Mouse (Mus musculus) hindbrain, embryonic 10.5 days (tissue): ENCODE measurements at regions not wholly inside any gene's neighbourhood (a gene's known extent, or its start where the extent isn't known, plus 50 kb on each side); places are given as distances from the start of the nearest gene placed in this dataset.
A peak's percentile ranks its signal among the peaks of the same experiment; 100 is the strongest.

ENCODE experiments used
- DNase-seq: peaks from one replicate; pipeline ENCODE4 v3.0.0-alpha.2; 2017; ENCODE audit warnings: low spot score
- H3K27ac ChIP-seq: fragments of 300-500 bp; sonication (generic); 2 replicates; pipeline ENCODE4 v1.5.1; 2016; ENCODE audit warnings: mild to moderate bottlenecking, moderate library complexity
- H3K27me3 ChIP-seq: fragments of 300-500 bp; sonication (generic); 2 replicates; pipeline ENCODE4 v1.6.1; 2016; ENCODE audit warnings: mild to moderate bottlenecking; ENCODE audit not compliant: poor library complexity, insufficient read depth, severe bottlenecking
- H3K36me3 ChIP-seq: fragments of 300-500 bp; sonication (generic); 2 replicates; pipeline ENCODE4 v1.6.1; 2016; ENCODE audit warnings: mild to moderate bottlenecking, moderate library complexity
- H3K4me1 ChIP-seq: fragments of 300-500 bp; sonication (generic); replicated peaks from 2 replicates; pipeline ENCODE4 v1.6.1; 2016; ENCODE audit warnings: mild to moderate bottlenecking
- H3K4me3 ChIP-seq: fragments of 300-500 bp; sonication (generic); 2 replicates; pipeline ENCODE4 v1.5.1; 2016; ENCODE audit warnings: mild to moderate bottlenecking, moderate library complexity
- H3K9me3 ChIP-seq: fragments of 300-500 bp; sonication (generic); 2 replicates; pipeline ENCODE4 v1.6.1; 2016; ENCODE audit warnings: mild to moderate bottlenecking, moderate library complexity
- WGBS: fragments of 180-500 bp; shearing (Covaris S2); methylation state at CpG from one replicate; pipeline ENCODE4 v1.1.7; 2016; 5-methylcytosine and 5-hydroxymethylcytosine counted together

DNA sequence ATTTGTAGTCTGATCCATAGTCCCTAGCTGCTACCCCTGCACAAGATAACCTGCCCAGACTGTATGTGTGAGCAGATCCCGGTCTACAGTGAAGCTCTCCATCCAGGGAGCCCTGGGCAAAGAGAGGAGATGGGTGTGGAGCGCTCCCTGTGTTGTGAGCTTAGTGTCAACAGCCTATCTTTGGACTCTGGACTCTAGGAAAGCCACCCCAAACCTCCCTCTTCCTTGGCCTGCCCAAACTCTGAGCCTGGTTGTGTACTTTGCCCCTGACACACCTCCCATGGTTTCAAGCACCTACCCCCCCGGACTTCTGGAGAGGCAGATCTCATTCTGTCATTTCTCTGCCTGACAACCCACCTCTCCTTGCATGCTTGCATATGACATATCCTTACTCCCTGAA, 110.9 kb upstream of the Haao start:
- DNase-seq = no peak
- H3K4me3 ChIP-seq = no peak overlapping the region
- WGBS = 79% methylated on average over 3 of the region's 3 CpGs
- H3K9me3 ChIP-seq = no peaks in the 10 kb centered on the region
- H3K27me3 ChIP-seq = 0 out of 2 replicates have a peak, but pooled peaks cover 16% of the 10 kb centered on the region
- H3K4me1 ChIP-seq = peaks cover 92% of the 10 kb centered on the region
- H3K36me3 ChIP-seq = no peaks in the 10 kb centered on the region
- H3K27ac ChIP-seq = peak overlapping the region; percentile 96

DNA sequence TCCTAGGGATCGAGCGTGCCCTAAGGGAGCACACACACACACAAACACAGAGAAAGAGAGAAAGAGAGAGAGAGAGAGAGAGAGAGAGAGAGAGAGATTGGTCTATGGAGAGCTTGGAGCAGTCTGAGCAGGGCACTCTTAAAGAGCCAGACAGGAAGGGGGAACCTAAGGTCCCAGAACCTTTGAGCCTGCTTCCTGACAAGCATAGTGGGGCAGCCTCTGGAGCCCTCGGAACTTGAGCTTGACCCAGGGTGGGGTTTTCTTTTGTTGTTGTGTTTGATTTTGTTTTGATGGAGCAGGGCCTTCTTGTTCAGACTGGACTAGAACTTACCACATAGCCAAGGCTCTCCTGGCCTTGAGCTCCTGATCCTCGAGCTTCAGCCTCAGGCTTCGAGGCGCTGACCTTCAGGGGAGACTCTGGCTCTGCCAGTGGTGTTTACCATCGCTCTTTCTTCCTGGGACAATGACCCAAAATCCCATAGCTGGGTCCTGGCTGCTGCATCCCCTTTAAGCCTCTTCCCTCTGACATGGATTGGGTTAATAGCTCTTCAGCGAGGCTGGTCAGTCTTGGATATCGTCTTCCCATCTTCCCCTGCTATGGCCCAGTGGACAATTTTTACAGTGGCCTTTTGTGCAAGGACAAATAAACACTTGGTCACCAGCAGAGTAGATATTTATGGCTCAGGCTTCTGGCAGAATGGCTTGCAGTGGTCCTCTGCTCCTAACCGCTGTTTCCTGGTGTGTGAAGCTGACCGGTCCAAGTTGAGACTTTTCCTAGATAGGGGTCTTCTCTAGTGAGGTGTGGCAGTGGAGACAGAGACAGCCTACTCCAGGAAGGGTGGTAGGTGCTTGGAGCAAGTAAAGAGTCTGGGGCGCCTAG, 110.1 kb upstream of the Haao start:
- H3K27ac ChIP-seq = peak overlapping the region; percentile 96
- WGBS = 65% methylated on average over 12 of the region's 12 CpGs
- 0 out of 2 replicates have a peak, but pooled peaks cover 12% of the 10 kb centered on the region for H3K27me3 ChIP-seq
- H3K36me3 ChIP-seq = no peaks in the 10 kb centered on the region
- H3K4me3 ChIP-seq = no peak overlapping the region
- peaks cover 92% of the 10 kb centered on the region for H3K4me1 ChIP-seq
- DNase-seq = no peak
- H3K9me3 ChIP-seq = no peaks in the 10 kb centered on the region

DNA sequence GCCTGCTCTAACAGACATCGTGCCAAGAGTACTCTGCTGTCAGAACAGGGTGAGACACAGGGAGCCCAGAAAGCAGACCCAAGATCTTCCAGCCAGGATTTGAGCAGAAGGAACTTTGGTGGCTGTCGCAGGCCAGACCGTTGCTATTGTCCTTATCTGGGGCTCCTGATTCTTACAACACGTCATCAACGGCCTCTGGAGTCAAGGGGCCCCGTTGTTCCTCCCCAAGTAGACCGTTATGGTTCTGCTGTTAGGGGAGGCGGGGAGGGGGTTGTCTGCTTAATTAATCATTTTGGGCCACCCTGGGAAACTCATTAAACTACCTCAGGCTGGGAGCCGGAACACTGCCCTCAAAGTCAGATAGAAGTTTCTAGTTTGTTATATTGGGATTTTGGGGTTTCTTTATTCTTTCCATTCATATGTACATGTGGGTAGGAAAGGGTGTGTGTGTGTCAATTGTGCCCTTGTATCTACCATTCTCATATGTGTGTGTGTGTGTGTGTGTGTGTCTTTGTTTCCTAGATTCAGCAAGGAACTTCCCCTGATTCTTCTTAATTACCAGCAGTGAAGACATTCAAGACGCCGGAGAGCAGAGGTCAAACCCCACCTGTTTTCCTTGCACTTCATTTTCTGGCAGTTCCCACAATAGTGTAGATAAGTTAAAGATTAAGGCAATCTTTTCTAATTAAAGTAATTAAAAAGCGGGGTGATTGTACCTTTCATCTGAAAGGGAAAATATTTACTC, 109.2 kb upstream of the Haao start:
- Histone ChIP-seq H3K36me3 (no peaks in the 10 kb centered on the region), H3K4me1 (peaks cover 88% of the 10 kb centered on the region), H3K27me3 (0 out of 2 replicates have a peak, but pooled peaks cover 12% of the 10 kb centered on the region), H3K27ac (peak overlapping the region; percentile 96), H3K4me3 (no peak overlapping the region), H3K9me3 (no peaks in the 10 kb centered on the region)
- DNase-seq = no peak
- 62% methylated on average over 12 of the region's 12 CpGs for WGBS

DNA sequence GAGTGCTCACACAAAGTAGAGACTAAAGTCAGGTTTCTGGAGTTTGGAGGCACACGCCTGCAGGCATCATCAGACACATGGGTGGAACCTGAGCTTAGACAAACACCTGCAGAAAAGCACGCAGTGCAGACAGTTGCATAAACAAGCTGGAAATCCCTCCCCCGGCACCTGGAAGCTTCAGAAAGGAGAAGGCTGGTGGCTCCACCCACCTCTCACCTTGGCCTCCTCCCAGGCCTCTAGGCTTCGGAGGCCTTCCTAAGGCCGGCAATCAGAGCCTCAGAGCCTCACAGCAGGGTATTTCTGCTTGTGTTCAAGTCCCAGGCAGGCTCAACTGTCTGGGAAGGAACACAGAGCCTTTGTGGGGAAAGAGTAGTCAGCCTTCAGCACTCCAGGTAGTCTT, 108.2 kb upstream of the Haao start:
- Histone ChIP-seq H3K36me3 (no peaks in the 10 kb centered on the region), H3K27me3 (0 out of 2 replicates have a peak, but pooled peaks cover 12% of the 10 kb centered on the region), H3K4me1 (peaks cover 84% of the 10 kb centered on the region), H3K4me3 (no peak overlapping the region), H3K9me3 (no peaks in the 10 kb centered on the region), H3K27ac (peak overlapping the region; percentile 96)
- 49% methylated on average over 5 of the region's 5 CpGs for WGBS
- DNase-seq = no peak

DNA sequence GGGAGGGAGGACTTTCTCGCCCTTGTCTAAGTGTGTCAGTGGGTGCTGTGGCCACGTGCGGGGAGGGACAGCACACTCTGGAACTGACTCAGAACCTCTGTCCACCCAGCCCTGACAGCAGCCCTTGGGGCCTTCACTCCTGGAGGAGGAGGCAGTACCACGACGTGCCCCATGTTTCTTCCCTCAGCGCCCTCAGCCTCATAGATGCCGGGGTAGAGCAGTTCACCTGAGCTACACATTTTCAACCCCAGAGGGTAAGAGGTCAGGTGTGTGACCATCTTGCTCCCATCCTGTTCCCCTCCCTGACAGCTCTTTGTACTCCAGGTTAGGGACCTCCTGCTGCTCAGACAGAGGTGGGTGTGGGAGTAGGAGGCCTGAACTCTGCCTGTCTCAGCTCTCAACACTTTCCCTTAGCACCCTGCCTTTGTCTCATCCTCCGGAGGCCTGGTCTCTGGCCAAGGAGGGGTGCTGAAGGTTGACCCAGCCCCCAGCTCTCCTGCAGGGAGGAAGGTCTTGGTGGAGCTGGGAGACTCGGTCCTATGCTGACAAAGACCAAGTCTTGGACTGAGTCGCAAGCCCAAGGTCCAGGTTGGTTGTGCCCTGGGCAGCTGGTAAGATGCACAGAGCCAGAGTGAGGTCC, 107.4 kb upstream of the Haao start:
- WGBS = 60% methylated on average over 10 of the region's 10 CpGs
- H3K9me3 ChIP-seq = no peaks in the 10 kb centered on the region
- peak overlapping the region; percentile 96 for H3K27ac ChIP-seq
- peaks cover 84% of the 10 kb centered on the region for H3K4me1 ChIP-seq
- DNase-seq = no peak
- H3K27me3 ChIP-seq = 0 out of 2 replicates have a peak, but pooled peaks cover 12% of the 10 kb centered on the region
- peak overlapping the region; percentile 18; the same call in 1 of the 2 replicates for H3K4me3 ChIP-seq
- H3K36me3 ChIP-seq = no peaks in the 10 kb centered on the region

DNA sequence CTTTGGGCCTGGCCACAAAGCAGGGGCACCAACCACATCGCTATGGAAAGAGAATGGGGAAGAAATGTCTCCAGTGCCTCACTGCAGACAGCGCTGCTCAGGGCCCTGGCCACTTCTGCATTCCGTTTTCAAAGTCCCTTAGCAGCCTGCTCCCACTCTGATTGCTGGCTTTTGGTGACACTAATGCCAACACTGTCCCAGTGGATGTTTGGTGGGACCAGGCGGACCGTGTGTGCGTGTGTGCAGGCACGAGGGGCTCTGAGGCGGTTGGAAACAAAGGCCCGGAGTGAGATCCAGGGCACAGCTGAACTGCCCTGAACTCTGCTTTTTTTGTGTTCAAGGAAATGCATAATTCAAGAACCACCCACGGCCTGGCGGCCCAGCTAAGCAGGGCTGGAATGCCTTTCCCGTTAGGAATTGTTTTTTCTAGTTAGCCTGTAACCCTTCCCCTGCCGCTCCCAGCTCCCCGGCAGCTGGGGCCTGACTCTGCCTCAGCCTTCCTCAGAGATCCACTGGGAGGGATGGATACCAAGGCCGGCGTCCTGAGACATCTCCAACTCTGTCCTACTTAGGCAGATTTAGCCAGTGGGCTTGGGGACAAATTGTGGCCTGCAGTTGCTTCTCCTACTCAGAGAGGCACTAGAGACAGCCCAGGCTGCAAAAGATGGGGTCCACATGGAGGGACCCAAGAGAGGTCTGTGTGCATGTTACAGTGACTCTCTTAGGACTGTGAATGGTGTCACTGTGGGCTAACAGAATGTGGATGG, 106.7 kb upstream of the Haao start:
- no peaks in the 10 kb centered on the region for H3K36me3 ChIP-seq
- DNase-seq = peak; percentile 85
- no peaks in the 10 kb centered on the region for H3K9me3 ChIP-seq
- H3K27me3 ChIP-seq = 0 out of 2 replicates have a peak, but pooled peaks cover 12% of the 10 kb centered on the region
- peaks cover 82% of the 10 kb centered on the region for H3K4me1 ChIP-seq
- WGBS = 9% methylated on average over 16 of the region's 16 CpGs
- peak overlapping the region; percentile 96 for H3K27ac ChIP-seq
- H3K4me3 ChIP-seq = peak overlapping the region; percentile 18; the same call in 1 of the 2 replicates

DNA sequence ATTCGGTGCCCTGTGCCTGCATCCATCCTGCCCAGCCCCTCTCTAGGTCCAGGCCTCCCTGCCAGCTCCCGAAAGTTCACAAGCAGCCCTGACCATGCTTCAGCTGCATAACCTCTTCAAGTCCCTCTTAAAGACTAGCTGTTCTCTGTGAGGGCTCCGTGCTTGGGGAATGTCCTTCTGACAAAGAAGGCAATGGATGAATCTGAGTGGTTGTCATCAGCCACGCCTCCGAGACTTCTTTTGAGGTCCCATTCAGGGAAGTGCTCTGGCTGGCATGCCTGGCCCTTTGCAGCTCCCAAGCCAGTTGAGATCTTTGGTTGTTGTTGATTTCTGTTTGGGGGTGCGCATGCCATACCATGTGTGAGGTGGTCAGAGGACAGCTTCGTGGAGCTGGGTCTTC, 105.9 kb upstream of the Haao start:
- Histone ChIP-seq H3K27ac (peak overlapping the region; percentile 96), H3K4me3 (no peak overlapping the region), H3K27me3 (0 out of 2 replicates have a peak, but pooled peaks cover 7% of the 10 kb centered on the region), H3K9me3 (no peaks in the 10 kb centered on the region), H3K4me1 (peaks cover 74% of the 10 kb centered on the region), H3K36me3 (no peaks in the 10 kb centered on the region)
- peak; percentile 56 for DNase-seq
- WGBS = 42% methylated on average over 7 of the region's 7 CpGs

DNA sequence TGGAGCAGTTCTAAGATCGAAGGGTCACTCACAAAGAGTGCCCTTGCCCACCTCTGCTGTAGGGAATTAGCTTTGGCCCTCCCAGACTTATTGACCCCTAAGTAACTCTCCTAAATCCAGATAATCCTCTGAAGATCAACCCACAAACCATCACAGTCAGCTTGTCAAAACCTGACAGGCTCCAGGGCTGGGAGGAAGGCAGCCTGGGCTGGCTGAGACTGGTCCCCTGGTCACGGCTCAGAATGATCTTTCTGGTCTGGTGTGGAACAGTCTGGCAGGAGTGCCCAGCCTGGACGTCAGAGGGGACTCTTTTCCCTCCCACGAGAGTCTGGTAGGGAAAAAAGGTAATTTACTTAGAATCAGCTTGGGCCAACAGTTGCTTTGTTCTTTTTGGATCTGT, 99.0 kb upstream of the Haao start:
- peak overlapping the region; percentile 67 for H3K27ac ChIP-seq
- 41% methylated on average over 4 of the region's 4 CpGs for WGBS
- H3K4me3 ChIP-seq = no peak overlapping the region
- H3K36me3 ChIP-seq = no peaks in the 10 kb centered on the region
- H3K9me3 ChIP-seq = no peaks in the 10 kb centered on the region
- DNase-seq = no peak
- no peaks in the 10 kb centered on the region for H3K27me3 ChIP-seq
- H3K4me1 ChIP-seq = peaks cover 23% of the 10 kb centered on the region

DNA sequence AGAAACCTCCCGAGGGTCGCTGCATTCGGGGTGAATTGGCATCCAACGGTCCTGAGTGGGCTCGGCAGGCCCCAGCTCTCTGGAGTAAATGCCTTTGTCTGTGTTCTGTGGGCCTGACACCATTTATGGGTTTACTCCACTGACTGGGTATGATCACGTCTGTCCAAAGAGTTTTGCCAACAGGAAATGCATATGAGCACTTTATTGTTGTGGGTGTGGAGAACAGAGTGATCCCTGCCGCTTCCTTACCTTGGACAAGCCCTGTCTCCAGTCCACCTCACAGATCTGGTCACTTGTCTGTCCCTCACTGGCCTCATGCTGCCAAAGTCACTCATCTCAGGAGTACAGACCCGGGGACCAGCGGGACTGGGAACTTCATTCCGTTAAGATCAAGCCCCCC, 91.6 kb upstream of the Haao start:
- H3K27ac ChIP-seq = peak overlapping the region; percentile 70
- 85% methylated on average over 10 of the region's 10 CpGs for WGBS
- H3K4me1 ChIP-seq = peaks cover 29% of the 10 kb centered on the region

DNA sequence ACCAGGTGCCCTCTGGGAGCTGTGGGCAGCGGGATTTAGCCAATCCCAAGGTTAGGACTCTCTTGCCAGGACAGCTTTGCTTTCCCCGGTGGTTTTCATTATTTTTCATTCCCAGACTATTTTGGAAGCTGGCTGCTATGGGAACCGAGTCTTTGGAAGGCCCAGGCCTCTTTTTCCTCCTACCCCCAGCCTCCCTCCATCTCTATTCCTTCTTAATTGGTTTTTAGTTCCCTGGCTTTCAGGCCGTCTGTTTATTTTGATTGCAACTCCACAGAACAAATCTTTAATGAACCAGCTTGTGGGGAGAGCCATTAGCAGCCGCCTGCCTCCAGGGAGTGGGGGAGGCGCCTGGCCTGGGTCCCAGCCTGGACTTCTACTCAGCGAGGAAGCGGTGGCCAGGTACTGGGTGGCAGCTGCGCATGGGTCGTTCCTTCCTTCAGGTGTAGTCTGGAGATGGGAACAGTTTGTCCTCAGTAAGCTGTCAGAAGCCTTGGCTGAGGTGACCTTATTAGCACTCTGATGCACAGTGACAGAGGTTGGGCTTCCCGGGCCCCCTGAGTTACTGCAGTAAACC, 91.0 kb upstream of the Haao start:
- 62% methylated on average over 11 of the region's 11 CpGs for WGBS
- Histone ChIP-seq H3K9me3 (no peaks in the 10 kb centered on the region), H3K4me3 (no peak overlapping the region), H3K27me3 (no peaks in the 10 kb centered on the region), H3K36me3 (no peaks in the 10 kb centered on the region), H3K27ac (peak overlapping the region; percentile 70), H3K4me1 (peaks cover 29% of the 10 kb centered on the region)
- DNase-seq = no peak

More for the DNA sequence above, 91.6 kb upstream of the Haao start:
- Histone ChIP-seq H3K4me3 (no peak overlapping the region), H3K9me3 (no peaks in the 10 kb centered on the region), H3K27me3 (no peaks in the 10 kb centered on the region), H3K36me3 (no peaks in the 10 kb centered on the region)
- no peak for DNase-seq

DNA sequence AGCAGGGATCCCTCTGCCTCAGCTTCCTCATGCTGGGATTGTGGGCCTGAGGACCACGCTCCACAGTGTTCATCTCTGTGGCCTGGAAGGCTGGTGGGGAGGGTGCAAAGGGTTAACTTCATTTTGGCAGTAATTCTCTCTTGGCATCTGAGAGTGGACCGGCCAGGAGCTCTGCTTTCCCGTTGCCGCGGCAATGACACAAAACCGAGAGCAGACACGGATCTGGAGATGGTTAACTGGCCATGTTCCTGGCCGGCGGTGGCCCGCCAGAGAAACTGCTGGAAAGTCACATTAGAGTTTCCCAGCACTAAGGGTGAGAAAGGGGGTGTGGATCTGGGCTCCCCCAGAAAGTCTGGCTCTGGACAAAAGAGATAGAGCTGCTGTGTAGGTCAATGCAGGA, 89.8 kb upstream of the Haao start:
- peak overlapping the region; percentile 54 for H3K27ac ChIP-seq
- H3K27me3 ChIP-seq = no peaks in the 10 kb centered on the region
- 39% methylated on average over 10 of the region's 10 CpGs for WGBS
- H3K4me1 ChIP-seq = peaks cover 29% of the 10 kb centered on the region
- no peak for DNase-seq
- H3K36me3 ChIP-seq = no peaks in the 10 kb centered on the region
- no peak overlapping the region for H3K4me3 ChIP-seq
- no peaks in the 10 kb centered on the region for H3K9me3 ChIP-seq

DNA sequence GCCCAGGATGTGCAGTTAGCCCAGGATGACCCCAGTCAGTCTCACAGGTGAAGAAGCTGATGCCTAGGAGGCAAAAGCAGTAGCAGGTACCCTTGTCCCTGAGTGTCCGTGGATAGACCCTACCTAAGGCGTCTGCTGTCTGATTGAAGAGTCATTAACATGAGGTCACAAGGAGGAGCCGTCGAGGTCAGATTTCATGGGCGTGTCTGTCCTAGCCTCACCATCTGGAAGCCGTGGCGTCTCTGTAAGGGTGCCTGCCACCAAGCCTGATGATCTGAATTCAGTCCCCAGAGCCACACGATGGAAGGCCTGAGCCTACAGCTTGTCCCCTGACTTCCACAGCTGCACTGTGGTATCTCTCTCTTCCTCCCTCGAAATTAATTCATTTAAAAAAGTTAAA, 88.9 kb upstream of the Haao start:
- H3K9me3 ChIP-seq = no peaks in the 10 kb centered on the region
- DNase-seq = no peak
- H3K36me3 ChIP-seq = no peaks in the 10 kb centered on the region
- H3K27me3 ChIP-seq = no peaks in the 10 kb centered on the region
- no peak overlapping the region for H3K4me3 ChIP-seq
- 64% methylated on average over 9 of the region's 9 CpGs for WGBS
- H3K27ac ChIP-seq = no peak overlapping the region
- peaks cover 29% of the 10 kb centered on the region for H3K4me1 ChIP-seq
